Mouse (Mus musculus): Measurements from ENCODE around the gene Nbea.

DNA sequence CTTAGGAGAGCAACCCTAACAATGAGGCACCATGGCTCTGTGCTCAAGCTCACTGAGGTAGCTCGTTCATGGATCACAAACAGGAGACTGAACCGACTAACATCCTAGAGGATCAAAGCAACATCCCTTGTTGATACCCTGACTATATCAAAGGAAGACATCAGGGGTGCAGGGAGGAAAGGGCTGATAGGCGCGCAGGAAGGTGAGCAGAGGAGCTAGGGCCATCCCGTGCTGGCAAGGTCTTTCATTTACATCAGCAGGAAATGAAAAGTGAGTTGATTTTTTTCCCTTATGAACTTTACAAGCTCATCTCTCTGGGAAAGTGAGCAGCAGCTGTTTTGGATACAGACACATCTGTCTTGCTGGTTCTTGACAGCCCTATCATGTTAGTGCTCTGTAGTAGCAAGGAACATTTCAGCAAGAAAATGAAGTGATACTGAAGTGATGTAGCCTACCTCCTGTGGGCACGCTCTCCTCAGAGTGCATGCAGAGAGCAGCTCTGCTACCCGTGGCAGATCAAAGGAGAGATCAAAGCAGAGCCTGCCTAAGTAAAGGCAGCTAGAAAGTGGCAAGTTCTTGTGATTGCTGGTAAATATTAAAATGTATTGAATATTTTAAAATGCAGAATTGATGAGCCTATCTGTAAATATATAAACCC lies 523.8 kb downstream of the Nbea start:
- TF ChIP-seq CTCF (IDR thresholded peaks at IDR 0.05; ENCODE audit: control insufficient read depth, insufficient read depth, insufficient read length) = no peak
- no peak for TF ChIP-seq USF1 (IDR thresholded peaks at IDR 0.05; ENCODE audit: low read depth)
- TF ChIP-seq MAX (IDR thresholded peaks at IDR 0.05) = no peak
- TF ChIP-seq MYOG (IDR thresholded peaks at IDR 0.05; ENCODE audit: control insufficient read depth, extremely low read depth, insufficient read length) = no peak
- TF ChIP-seq CEBPB (IDR thresholded peaks at IDR 0.05; ENCODE audit: low read depth) = no peak
- TF ChIP-seq MYOD1 (IDR thresholded peaks at IDR 0.05; ENCODE audit: control insufficient read depth, insufficient read length, low read depth) = no peak
